Mouse (Mus musculus) testis, adult 2 months (tissue): ENCODE measurements around the gene Ppp2r5e.

Experiments used
- CTCF ChIP-seq: fragments of 200-500 bp; IDR thresholded peaks from 2 replicates; pipeline ENCODE4 v1.5.1; 2012; ENCODE audit warnings: low read depth, mild to moderate bottlenecking, inconsistent platforms, low read length, moderate library complexity; ENCODE audit not compliant: control insufficient read depth, insufficient read depth, insufficient replicate concordance
- POLR2A ChIP-seq: fragments of 200-500 bp; IDR thresholded peaks from 2 replicates; pipeline ENCODE4 v1.6.1; 2012; ENCODE audit warnings: low read depth, mild to moderate bottlenecking, inconsistent platforms, low read length, moderate library complexity; ENCODE audit not compliant: control insufficient read depth

- TF ChIP-seq CTCF (no peak), POLR2A (no peak)
These were observed 143.0 kb downstream of the Ppp2r5e start for GRCm38 (mm10) chr12:75453027-75453426.
